Mouse (Mus musculus) adrenal gland, postnatal 4 days (tissue): ENCODE results near the gene Adprhl2. TPM values are rescaled to one million over a fixed set of nuclear protein-coding genes. Genes with fewer than 3 reads are reported as not detected.

ENCODE experiments used
- DNase-seq, 2 experiments: peaks; one replicate each; pipeline ENCODE4 v3.0.0; 2021 to 2022; ENCODE audit warnings: low spot score in 2 of 2, mixed read lengths in 2 of 2
- long read RNA-seq, 2 experiments: library from polyadenylated mRNA; stranded (forward); transcript quantifications; one replicate each; pipeline ENCODE4 v2.0.0; 2021
- total RNA-seq, 2 experiments: library from RNA; stranded (reverse); gene quantifications; 2 replicates each; pipeline ENCODE4 v1.2.3; 2021

The Adprhl2 gene
- total RNA-seq = 10 to 100 TPM; 41.3 to 42.0 TPM
- long read RNA-seq, experiment 1, transcript Adprhl2-201 (6 exons, 1,672 nt) = major isoform, 64 of 83 reads
- long read RNA-seq, experiment 1, partial matches to known transcripts = 7 of 83 reads
- long read RNA-seq, experiment 1, other reads (novel, unspliced or antisense) = 8 of 83 reads
- long read RNA-seq, experiment 2, transcript Adprhl2-201 (6 exons, 1,672 nt) = major isoform, 67 of 104 reads
- long read RNA-seq, experiment 2, transcript Adprhl2-202 (4 exons, 1,826 nt) = minor isoform, 9 of 104 reads
- long read RNA-seq, experiment 2, partial matches to known transcripts = 11 of 104 reads
- long read RNA-seq, experiment 2, other reads (novel, unspliced or antisense) = 16 of 104 reads

GRCm38 (mm10) chr4:126321111-126321853, at the start of gene Adprhl2:
Gene Adprhl2 (minus strand): TSS chr4:126321703.
- DNase-seq = peak; percentile 99 to 100

- DNase-seq = no peak
These were observed 38.6 kb upstream of the Adprhl2 start for GRCm38 (mm10) chr4:126360069-126360468.

- no peak for DNase-seq
These were observed 21.9 kb upstream of the Adprhl2 start for GRCm38 (mm10) chr4:126343451-126343850.

GRCm38 (mm10) chr4:126339461-126339860, 18.0 kb upstream of the Adprhl2 start:
- DNase-seq = no peak

GRCm38 (mm10) chr4:126332358-126332757, 10.9 kb upstream of the Adprhl2 start:
- DNase-seq = no peak

- DNase-seq = no peak
These were observed 10.2 kb upstream of the Adprhl2 start for GRCm38 (mm10) chr4:126331751-126332150.

- no peak for DNase-seq
These were observed 8.8 kb upstream of the Adprhl2 start for GRCm38 (mm10) chr4:126330295-126330694.

- DNase-seq = no peak
These were observed 4.5 kb upstream of the Adprhl2 start for GRCm38 (mm10) chr4:126326036-126326435.

- no peak for DNase-seq
These were observed 3.9 kb upstream of the Adprhl2 start, which contains the start of gene Tekt2 for GRCm38 (mm10) chr4:126325281-126325861. Gene Tekt2 (minus strand): TSS chr4:126325688.

- no peak for DNase-seq
These were observed 3.4 kb upstream of the Adprhl2 start for GRCm38 (mm10) chr4:126324861-126325260.

GRCm38 (mm10) chr4:126322646-126323045, 1.1 kb upstream of the Adprhl2 start:
- no peak for DNase-seq

GRCm38 (mm10) chr4:126321854-126322511, 480 bp upstream of the Adprhl2 start:
- DNase-seq = no peak

GRCm38 (mm10) chr4:126319806-126320205, 1.7 kb downstream of the Adprhl2 start:
- no peak for DNase-seq

GRCm38 (mm10) chr4:126316443-126317040, 5.0 kb downstream of the Adprhl2 start:
- DNase-seq = no peak

GRCm38 (mm10) chr4:126315931-126316330, 5.6 kb downstream of the Adprhl2 start:
- DNase-seq = no peak

- DNase-seq = no peak
These were observed 7.1 kb downstream of the Adprhl2 start for GRCm38 (mm10) chr4:126314393-126314792.

- no peak for DNase-seq
These were observed 8.3 kb downstream of the Adprhl2 start for GRCm38 (mm10) chr4:126313202-126313601.

GRCm38 (mm10) chr4:126311566-126312200, 9.8 kb downstream of the Adprhl2 start:
- no peak for DNase-seq

GRCm38 (mm10) chr4:126310344-126310743, 11.2 kb downstream of the Adprhl2 start:
- no peak for DNase-seq

GRCm38 (mm10) chr4:126309922-126310309, 11.6 kb downstream of the Adprhl2 start:
- DNase-seq = peak; percentile 68 to 75
